Mouse (Mus musculus) layer of hippocampus, postnatal 14 days (tissue): Measurements from ENCODE around the gene Rpp25l. TPM values are rescaled to one million over a fixed set of nuclear protein-coding genes. Genes with fewer than 3 reads are reported as not detected.

ENCODE experiments used
- DNase-seq, 2 experiments: peaks; one replicate each; pipeline ENCODE4 v3.0.0; 2021 to 2022; ENCODE audit warnings: low spot score in 2 of 2, mixed read lengths in 1 of 2
- long read RNA-seq, 2 experiments: library from polyadenylated mRNA; stranded (forward); transcript quantifications; one replicate each; pipeline ENCODE4 v2.0.0; 2021
- total RNA-seq, 2 experiments: library from RNA; stranded (reverse); gene quantifications; 2 replicates each; pipeline ENCODE4 v1.2.3; 2021

Rpp25l gene
- 10 to 100 TPM; 26.7 to 31.1 TPM for total RNA-seq
- long read RNA-seq, experiment 1, transcript Rpp25l-201 (2 exons, 856 nt), result major isoform, 11 of 14 reads
- long read RNA-seq, experiment 1, partial matches to known transcripts, result 0 of 14 reads
- long read RNA-seq, experiment 1, other reads (novel, unspliced or antisense), result 3 of 14 reads
- long read RNA-seq, experiment 2, transcript Rpp25l-201 (2 exons, 856 nt), result major isoform, 11 of 13 reads
- long read RNA-seq, experiment 2, partial matches to known transcripts, result 0 of 13 reads
- long read RNA-seq, experiment 2, other reads (novel, unspliced or antisense), result 2 of 13 reads

DNA sequence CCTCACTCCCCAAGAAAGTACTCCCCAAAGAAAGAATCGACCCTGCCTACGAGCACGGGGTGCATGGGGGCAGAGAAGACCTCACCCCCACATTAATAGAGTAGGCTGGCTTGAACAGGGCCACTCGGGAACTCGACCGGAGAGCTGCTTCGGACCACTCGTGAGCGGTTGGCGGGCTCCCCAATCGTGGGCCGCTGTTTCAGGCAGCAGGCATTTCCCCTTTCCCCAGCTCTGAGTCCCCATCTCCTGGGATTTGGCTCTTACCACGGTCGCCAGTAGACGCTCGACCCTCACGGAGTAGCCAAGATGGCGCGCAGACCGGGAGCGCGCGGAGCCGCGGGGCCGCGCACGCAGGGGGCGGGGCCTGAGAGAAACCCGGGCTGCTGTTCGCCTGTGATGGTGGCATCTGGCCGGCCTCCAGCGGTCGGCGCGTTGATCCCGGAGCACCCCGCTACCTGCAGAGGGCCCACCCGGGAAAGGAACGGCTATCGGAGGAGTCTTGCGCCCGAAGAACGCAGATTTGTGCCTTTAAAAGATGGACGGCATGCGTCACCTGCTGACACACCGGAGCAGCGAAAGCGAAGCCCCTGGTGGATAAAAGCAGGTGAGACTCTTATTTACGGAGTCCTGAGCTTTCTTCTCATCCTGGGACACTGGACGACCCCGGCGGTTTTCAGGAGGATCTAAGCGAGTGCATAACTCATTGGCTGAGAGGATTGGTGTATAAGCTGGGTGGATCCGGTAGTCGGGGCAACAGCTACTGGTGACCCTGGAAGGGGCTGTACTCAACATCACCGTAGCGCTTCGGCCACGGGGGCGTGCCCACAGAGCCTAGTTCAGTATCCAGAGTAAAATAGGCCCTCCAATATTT lies at the start of gene Rpp25l:
Gene Rpp25l, minus strand, starts transcription at position 338 of the 871 bp plus-strand sequence.
- peak; percentile 86 to 87 for DNase-seq

DNA sequence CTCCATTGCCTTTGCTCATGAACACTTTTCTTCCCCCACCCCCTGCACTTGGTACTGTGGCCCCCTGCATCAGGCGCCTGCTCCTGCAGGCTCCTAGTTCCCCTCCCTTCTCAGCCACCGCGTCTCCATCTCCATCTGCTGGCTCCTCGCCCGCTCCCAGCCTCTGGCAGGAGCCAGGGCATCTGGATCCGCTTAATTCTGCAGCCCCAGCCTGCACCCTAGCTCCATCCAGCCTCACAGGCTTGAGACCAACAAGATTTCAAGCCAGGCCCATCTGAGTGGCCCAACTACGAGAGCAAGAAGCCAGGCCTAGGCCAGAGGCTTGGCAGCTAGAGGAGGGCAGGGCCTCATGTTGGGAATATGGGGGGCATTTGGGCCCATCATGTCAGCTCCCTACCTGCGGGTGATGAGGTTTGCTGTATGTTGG lies 49.4 kb upstream of the Rpp25l start:
- peak; percentile 69 for DNase-seq

DNA sequence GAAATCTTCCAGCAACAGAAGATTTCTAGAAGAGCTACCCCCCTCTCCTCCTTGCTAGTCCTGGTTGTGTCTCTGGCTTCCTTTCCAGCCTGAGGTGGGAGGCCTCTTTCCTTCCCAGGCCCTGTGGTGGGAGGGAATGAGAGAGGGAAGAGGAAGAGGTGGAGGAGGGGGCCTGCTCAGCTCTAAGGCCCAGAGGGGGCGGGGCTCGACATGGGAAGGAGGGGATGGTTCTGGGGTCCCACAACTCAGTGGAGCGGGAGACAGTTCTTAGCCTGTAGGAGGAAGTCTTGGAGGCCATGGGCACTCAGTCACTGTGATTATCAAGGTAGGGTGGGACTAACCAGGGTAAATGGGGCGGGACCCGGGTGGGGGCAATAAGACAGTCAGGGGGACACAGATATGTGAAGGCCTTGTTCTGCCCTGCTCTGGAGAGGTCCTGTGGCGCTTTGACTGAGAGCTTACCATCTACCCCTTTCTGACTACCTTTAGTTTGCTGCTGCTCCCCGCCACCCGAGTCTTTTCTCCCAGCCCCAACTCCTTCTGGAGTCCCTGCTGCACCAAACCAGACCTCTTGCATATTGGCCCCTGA lies 48.9 kb upstream of the Rpp25l start:
- DNase-seq, result no peak

DNA sequence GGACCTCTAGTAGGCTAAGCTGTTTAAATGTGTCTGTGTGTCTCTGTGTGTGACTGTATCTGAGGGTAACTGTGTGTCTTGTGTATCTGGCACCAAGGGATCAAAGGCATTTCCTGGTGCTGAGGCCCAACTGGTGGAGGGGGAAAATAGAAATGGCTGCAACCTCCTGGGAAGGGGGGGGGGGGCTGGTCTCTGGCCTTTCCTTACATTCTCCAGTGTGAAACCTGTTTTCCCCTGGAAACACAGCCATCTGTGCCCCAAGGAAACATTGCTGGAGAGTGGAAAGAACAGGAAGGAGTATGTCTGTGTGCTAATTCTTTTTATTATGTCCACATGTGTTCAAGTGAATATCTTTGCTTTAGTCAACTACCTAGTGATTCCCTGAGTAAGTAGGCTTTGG lies 48.3 kb upstream of the Rpp25l start:
- DNase-seq, result no peak

DNA sequence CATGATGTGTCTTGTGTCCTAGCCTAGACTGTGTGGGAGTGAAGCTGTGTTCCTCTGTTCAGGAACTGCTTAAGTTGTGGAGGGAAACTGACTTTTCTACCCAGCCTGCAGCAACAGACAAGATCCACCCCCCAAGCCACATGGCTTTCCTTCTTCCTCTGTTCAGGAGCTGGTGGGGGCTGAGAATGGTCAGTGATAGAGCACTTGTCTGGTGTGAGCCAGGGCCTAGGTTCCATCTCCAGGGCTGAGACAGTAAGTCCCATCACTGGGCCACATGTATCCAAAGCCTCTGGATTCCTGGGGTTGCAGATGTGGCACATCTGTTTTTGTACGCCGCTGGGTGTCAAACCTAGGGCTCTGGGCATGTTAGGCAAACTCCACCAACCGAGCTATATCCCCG lies 47.6 kb upstream of the Rpp25l start:
- DNase-seq, result no peak

GRCm38 (mm10) chr4:41760288-41760721 lies 47.0 kb upstream of the Rpp25l start:
- DNase-seq, result peak; percentile 62 to 78

DNA sequence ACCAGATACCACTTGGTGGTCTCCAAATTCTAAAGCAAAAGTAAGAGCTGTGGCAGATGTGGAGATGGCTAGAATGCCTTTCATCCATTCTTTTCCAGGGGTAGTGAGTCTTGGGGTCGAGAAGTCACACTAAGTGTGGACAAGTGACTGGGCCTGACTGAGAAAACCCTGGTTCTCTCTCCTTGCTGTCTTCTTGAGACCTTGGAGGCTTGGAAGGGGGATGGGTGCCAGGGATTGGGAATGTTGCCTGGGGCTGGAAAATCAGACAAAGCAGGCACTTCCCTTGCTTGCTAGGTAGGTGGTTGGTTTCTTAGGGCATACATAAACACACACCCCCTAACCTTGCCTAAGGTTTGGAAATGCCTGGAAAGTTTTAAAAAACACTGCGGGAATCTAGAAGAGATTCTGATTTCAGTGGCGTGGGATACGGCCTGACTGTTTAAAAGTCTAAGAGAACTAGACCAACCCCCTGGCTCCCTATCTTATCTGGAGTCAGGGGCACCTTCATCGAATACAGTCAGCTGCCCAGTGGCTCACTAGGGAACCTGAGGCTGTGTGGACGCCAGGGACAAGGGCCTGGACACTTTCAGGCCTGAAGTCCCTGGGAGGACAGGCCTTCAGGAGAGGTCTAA lies 46.4 kb upstream of the Rpp25l start:
- no peak for DNase-seq

DNA sequence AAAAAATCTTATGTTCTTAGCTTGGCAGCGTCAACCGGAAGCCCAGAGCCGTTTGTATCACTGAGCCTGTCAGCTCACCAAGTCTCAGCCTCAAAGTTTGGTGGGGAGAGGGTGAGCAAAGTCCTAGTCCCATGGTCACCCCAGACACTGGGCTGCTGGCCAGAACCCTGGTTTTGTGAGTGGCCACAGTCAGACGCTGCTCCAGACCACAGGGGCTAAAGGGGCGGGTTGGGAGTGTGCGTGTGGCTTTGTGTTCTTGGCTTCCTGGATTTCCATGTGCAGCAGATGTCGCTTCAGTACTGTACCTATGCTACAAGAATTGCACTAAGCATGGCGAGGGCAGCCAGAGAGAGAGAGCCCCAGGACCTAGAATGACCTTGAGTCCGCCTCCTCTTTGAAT lies 45.9 kb upstream of the Rpp25l start:
- no peak for DNase-seq

DNA sequence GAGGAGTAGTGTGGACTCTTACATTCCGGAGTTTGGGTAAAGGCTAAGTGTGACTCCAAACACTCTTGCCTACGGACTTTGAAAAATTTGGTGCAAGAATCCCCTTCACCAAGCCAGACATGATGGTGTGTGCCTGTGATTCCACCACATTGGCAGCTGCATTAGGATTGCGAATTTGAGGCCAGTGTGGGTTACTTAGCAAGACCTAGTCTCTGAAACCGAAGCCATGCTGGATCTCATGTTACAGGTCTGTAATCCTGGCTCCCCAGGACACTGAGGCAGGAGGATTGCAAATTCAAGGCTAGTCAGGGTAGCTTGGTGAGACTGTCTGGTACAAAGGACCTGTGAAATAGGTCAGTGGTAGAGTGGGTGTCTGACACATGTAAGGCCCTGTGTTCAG lies 45.4 kb upstream of the Rpp25l start:
- DNase-seq, result no peak

DNA sequence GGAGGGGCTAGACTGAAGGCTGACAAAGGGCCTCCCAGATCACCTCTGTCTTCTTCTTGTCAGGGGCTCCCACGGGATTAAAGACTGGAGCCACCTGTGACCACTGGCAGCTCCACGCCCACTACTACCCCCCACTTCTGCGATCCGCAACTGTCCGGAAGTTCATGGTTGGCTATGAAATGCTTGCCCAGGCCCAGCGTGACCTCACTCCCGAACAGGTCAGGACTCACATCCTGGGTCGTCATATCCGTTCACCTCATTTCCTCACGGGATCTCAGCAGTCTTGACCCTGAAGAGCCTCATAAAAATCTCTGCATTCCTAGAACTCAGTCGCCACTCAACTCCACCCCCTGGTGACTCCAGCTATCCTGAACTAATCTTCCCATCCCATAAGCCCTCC lies 44.7 kb upstream of the Rpp25l start:
- no peak for DNase-seq

GRCm38 (mm10) chr4:41757321-41757720 lies 44.0 kb upstream of the Rpp25l start:
- DNase-seq, result no peak

DNA sequence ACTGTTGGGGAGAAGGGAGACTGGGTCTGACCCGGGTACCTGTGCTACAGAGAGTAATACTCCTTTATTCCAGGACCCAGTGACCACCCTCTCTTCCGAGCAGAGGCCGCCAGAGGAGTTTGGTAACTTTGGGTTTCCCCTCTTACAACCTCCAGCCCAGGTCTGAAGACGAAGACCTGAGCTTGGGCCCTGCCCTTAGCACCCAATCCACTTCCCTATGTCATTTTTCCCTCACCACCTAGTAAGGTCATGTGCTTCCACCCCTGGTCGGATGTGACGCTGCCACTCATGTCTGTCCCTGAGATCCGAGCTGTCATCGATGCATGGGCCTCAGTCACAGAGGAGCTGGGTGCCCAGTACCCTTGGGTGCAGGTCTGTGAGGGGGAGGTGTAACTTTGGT lies 43.1 kb upstream of the Rpp25l start:
- no peak for DNase-seq

DNA sequence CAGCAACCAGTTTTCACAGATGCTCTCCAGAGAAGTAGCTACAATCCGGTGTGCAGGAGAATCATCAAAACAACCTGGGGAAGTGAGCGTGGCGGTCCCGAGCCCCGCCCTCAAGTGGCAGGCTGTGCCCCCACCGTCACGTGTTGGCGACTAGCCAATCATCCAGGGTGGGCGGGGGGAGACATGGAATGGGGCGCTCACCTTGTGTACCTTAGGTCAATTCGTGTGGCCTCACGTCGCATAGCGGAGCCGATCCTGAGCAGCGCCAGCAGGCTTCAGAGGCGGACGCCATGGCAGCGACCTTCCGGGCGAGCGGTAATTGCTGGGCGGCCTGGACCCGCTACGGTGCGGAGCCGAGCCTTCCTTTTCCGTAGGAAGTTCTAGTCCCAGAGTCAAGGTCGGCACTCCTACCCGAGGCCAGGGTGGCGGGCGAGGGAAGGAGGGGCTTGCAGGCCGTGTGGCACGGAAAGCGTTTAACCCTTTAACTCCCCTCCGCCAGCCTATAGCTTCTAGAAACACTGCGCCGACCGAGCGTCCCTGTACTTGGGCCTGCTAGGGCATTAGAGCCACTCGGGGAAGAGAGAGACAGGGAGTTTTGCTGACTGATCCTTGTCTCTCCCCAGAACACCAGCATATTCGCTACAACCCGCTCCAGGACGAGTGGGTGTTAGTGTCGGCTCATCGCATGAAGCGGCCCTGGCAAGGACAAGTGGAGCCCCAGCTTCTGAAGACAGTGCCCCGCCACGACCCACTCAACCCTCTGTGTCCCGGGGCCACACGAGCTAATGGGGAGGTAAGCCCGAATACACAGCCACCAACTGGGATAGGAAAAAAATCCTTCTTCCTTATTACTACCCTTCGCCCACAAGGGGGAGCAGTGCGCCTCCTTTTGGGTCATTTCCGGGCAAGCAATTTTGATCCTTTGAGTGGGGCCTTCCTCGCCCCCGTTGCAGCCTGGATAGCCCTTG lies 42.3 kb upstream of the Rpp25l start, which contains the start of gene Sigmar1:
Gene Sigmar1, minus strand, starts transcription at position 820 of the 968 bp plus-strand sequence.
- DNase-seq, result peak; percentile 78 to 84

DNA sequence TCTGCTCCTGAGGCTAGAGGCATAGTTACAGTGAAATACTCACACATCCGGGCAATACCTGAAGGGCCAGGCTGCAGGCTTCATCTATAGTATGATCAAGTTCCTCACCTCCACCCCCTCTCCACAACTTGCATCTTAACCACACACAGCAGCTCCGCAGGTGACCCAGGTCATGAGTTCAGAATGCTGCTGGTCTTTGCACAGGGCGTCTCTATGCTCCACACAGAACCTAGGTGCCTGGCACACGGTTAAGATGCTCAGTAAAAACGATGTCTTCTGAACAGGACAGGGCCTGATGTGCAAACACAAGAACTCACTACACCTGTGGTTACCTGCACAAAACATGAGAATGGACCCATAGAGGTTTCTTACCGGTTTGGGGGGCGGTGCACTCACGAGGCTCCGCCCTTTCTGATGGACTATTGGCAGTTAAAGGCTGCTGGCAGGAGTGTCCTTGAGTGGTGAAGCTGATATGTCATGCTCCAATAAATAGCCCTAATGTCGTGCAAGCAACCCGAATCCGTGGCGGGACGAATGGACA lies 41.5 kb upstream of the Rpp25l start, which contains the start of gene Galt:
Gene Galt, plus strand, starts transcription at position 432 of the 541 bp plus-strand sequence.
- DNase-seq, result no peak

DNA sequence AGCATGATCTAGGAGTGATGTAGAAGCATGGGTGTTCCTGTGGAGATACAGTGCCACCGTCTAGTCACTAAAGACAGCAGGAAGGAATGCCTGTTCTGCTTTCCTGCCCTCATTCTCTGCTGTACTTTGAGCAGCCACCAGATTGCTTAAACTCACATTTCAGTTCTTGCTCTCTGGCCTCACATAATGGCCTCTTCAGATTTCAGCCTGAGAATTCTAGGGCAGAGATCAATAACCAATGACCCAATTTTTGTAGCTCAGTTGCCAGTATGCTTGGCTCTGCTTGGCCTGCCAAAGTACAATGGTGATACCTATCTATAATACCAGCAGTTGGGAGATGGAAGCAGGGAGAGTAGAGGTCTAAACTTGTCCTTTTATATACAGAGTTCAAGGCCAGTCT lies 31.7 kb upstream of the Rpp25l start:
- DNase-seq, result no peak

GRCm38 (mm10) chr4:41744131-41744530 lies 30.8 kb upstream of the Rpp25l start:
- DNase-seq, result no peak

- DNase-seq, result peak; percentile 91 to 95
Measured at GRCm38 (mm10) chr4:41741158-41741560, 27.8 kb upstream of the Rpp25l start.

DNA sequence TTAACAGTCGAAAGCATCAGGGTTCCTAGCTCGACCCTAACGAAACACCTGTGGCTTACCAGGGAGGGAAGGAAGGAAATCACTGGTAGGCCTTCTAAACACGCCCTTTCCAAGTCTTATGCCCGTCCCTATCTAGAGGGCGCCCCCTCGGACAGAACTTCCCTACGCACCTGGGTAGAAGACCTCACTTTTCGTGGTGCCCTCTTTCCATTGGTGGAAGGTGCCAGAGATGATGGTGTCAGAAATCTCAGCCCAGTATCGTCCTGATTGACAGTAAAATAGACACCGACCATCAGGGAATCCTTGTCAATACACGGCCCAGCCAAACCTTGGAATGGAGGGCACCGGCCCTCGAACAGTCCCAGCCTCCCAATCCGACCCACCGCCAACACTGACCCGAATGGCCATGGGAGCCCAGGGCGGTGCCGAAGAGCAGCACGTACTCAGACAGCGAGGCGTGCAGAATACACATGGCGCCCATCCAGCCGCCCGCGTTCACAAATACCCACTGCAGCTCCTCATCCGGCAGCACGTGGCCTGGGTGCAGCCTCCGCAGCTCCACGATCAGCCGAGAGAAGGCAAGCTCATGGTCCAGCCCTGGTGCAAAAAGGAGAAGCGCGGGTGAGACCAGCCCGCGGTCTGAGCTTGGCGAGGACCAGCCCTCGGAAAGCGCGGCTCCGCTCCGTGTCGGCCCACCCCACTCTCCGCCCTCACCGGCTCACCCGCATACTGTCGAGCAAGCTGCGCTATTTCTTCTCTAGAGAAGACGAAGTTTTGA lies 27.2 kb upstream of the Rpp25l start:
- peak in 1 of 2 experiments; percentile 65 for DNase-seq

- no peak for DNase-seq
Measured at GRCm38 (mm10) chr4:41739260-41739659, 25.9 kb upstream of the Rpp25l start.
